Mouse (Mus musculus) C2C12 (cell line): ENCODE data around the gene Rgma.

Source experiments
- CTCF ChIP-seq: IDR thresholded peaks from one replicate; pipeline ENCODE4 v1.5.1; 2011; ENCODE audit not compliant: control insufficient read depth, insufficient read depth, insufficient read length
- MAX ChIP-seq: IDR thresholded peaks from one replicate; pipeline ENCODE4 v1.6.1; 2011; ENCODE audit warnings: mild to moderate bottlenecking, control low read depth

DNA sequence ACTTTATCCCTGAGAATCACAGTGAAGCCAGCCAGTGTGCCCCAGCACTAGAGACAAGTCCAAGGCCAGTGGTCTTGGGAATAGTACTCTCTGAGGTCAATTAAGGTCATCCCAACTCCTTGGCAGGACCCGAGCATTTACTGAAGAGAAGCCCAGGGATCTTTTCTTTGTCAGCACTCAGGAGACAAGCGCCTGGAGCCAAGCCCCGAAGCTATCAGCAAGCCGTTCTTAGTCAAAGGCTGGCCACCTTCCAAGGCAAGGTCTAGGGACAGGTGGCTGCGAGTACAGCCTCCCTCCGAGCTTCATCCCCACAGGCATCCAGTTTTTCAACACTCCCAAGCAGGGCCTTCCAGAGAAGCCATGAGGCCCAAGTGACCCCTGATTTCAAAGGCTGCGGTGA is 40.4 kb upstream of the Rgma start:
- TF ChIP-seq CTCF (no peak), MAX (no peak)
